Mouse (Mus musculus) neural tube, embryonic 14.5 days (tissue): Measurements from ENCODE around the gene Btbd11. TPM values are rescaled to one million over a fixed set of nuclear protein-coding genes. Genes with fewer than 3 reads are reported as not detected.
A peak's percentile ranks its signal among the peaks of the same experiment; 100 is the strongest.

ENCODE experiments used
- ATAC-seq: fragments of 200-750 bp; cut with Nextera tagmentation; 2 replicates; pipeline ENCODE4 v1.8.0; 2017; ENCODE audit warnings: low read depth, mild to moderate bottlenecking, moderate TSS enrichment, moderate library complexity
- H3K27ac ChIP-seq: fragments of 300-500 bp; sonication (generic); 2 replicates; pipeline ENCODE4 v1.5.1; 2014; ENCODE audit warnings: low read depth, mild to moderate bottlenecking, control low read depth, low read length, moderate library complexity, mixed read lengths
- H3K27me3 ChIP-seq: fragments of 300-500 bp; sonication (generic); 2 replicates; pipeline ENCODE4 v1.6.1; 2014; ENCODE audit warnings: low read length; ENCODE audit not compliant: control insufficient read depth, insufficient read depth
- H3K36me3 ChIP-seq: fragments of 300-500 bp; sonication (generic); 2 replicates; pipeline ENCODE4 v1.6.1; 2014; ENCODE audit warnings: low read length, mixed read lengths; ENCODE audit not compliant: control insufficient read depth, insufficient read depth
- H3K4me1 ChIP-seq: fragments of 300-500 bp; sonication (generic); 2 replicates; pipeline ENCODE4 v1.6.1; 2014; ENCODE audit warnings: low read length; ENCODE audit not compliant: control insufficient read depth, insufficient read depth
- H3K4me2 ChIP-seq: fragments of 300-500 bp; sonication (generic); 2 replicates; pipeline ENCODE4 v1.6.1; 2014; ENCODE audit warnings: mild to moderate bottlenecking, low read depth, low read length, control low read depth
- H3K4me3 ChIP-seq: fragments of 300-500 bp; sonication (generic); 2 replicates; pipeline ENCODE4 v1.5.1; 2014; ENCODE audit warnings: low read depth, low read length, control low read depth, mixed read lengths
- H3K9ac ChIP-seq: fragments of 300-500 bp; sonication (generic); replicated peaks from 2 replicates; pipeline ENCODE4 v1.6.1; 2014; ENCODE audit warnings: low read depth, mild to moderate bottlenecking, control low read depth, low read length, mixed read lengths
- H3K9me3 ChIP-seq: fragments of 300-500 bp; sonication (generic); 2 replicates; pipeline ENCODE4 v1.6.1; 2016; ENCODE audit warnings: low read length; ENCODE audit not compliant: control insufficient read depth
- WGBS: fragments of 180-500 bp; shearing (Covaris S2); extraction: QIAGEN DNeasy Blood & Tissue Kit; methylation state at CpG from one replicate; pipeline ENCODE4 v1.1.7; 2014; 5-methylcytosine and 5-hydroxymethylcytosine counted together
- polyA plus RNA-seq: library from polyadenylated mRNA; unstranded; fragments of >200 nt; fragmentation: Nextera tagmentation; extraction: Ambion mirVana; gene quantifications from 2 replicates; pipeline ENCODE4 v1.2.1, GENCODE M21; 2014

Btbd11 gene
- polyA plus RNA-seq, 1 experiment from 2014 or later: 32.1 TPM

DNA sequence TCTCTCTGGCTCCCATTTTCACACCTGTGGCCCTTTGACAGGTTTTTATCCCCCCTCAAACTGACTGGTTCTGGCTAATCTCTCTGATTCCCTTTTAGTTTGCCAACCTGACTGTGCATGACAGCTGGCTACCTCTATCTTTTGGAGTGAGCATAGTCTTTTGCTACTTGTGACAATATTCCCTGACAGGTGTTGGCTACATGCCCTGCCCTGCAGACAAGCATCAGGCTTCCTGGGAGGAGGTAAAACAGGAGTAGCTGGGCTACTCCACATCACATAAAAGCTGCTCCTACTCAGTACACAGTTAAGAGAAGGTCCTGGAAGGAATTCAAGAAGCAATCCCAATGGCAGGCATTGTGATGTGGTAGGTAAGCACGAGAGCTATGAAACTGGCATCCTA, 60.1 kb downstream of the Btbd11 start:
- no peak overlapping the region for H3K4me2 ChIP-seq
- 71% methylated on average over 1 of the region's 1 CpGs for WGBS

GRCm38 (mm10) chr10:85447869-85448268, 61.3 kb downstream of the Btbd11 start:
- H3K36me3 ChIP-seq: no peaks in the 10 kb centered on the region
- no peaks in the 10 kb centered on the region for H3K9me3 ChIP-seq
- H3K27ac ChIP-seq: peak overlapping the region; percentile 52; the same call in 1 of the 2 replicates
- WGBS: 86% methylated on average over 2 of the region's 2 CpGs
- no peak overlapping the region for H3K4me3 ChIP-seq
- no peaks in the 10 kb centered on the region; the same call in 1 of the 2 replicates for H3K27me3 ChIP-seq
- no peak overlapping the region for H3K4me2 ChIP-seq
- ATAC-seq: no peak
- H3K9ac ChIP-seq: no peak overlapping the region
- H3K4me1 ChIP-seq: no peaks in the 10 kb centered on the region

More for the DNA sequence above, 60.1 kb downstream of the Btbd11 start:
- ATAC-seq: no peak
- H3K4me3 ChIP-seq: no peak overlapping the region
- H3K9me3 ChIP-seq: no peaks in the 10 kb centered on the region
- no peaks in the 10 kb centered on the region; the same call in 1 of the 2 replicates for H3K27me3 ChIP-seq
- H3K4me1 ChIP-seq: no peaks in the 10 kb centered on the region
- H3K27ac ChIP-seq: no peak overlapping the region
- H3K9ac ChIP-seq: no peak overlapping the region
- H3K36me3 ChIP-seq: no peaks in the 10 kb centered on the region

DNA sequence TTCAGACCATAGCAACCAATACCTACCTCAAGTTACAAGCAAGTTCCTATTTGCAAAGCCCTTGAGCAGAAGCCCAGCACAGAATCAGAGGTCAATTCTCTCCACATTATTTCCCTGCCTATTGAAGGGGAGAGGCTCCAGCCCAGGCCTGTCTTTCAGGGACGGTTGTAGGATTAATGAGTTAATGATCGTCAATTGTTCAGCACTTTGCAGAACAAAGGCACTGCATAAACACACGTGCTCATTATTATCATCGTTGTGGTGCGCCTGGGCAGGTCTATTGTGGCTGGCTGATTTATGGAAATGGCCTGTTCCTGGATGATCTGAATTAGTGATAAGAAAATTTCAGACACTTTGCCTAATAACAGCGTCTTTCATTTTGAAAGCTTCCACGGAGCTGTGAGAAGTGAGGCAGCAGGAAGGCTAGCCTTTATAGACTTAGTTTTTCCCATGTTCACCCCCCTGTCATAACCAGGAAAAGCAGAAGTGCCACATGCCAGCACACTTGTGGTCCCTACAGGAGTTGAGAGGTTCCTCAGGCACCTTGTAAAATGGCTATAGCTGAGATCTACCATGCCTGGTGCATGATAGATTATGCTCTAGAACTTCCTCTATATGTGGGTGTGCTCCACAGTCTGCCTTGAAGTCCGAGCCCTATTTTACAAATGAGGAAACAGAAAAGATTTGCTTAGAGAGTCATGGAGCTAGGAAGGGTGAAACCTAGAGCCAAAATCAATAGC, 65.2 kb downstream of the Btbd11 start:
- no peaks in the 10 kb centered on the region; the same call in 1 of the 2 replicates for H3K27me3 ChIP-seq
- ATAC-seq: no peak
- H3K36me3 ChIP-seq: no peaks in the 10 kb centered on the region
- H3K9ac ChIP-seq: no peak overlapping the region
- no peak overlapping the region for H3K4me2 ChIP-seq
- 18% methylated on average over 8 of the region's 8 CpGs for WGBS
- no peak overlapping the region for H3K27ac ChIP-seq
- H3K9me3 ChIP-seq: no peaks in the 10 kb centered on the region
- no peak overlapping the region for H3K4me3 ChIP-seq
- H3K4me1 ChIP-seq: no peaks in the 10 kb centered on the region

DNA sequence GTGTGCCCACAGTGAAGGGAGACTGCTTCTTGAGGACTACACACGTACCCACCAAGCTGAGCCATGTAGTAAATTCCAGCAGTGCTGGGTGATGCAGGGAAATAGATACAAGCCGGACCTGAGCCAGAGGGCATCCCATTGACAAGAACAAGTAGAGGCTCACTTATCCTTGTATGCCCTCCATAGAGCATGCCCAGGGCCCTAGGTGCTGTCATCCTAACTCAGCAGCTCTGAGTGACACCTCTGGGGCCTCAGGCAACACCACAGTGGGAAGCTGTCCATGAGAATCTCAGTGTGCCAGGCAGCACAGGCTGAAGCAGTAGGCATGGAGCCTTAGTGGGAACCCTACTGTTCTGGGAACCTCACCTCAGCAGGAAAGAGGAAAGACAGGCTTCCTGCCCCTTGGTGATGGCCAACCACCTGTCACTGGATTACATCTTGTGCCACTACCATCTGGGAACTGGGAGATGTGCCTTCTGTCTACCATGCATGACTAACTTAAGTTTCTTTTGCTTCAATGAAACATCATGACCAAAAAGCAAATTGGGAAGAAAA, 66.7 kb downstream of the Btbd11 start:
- ATAC-seq: no peak
- WGBS: 86% methylated on average over 2 of the region's 2 CpGs
- Histone ChIP-seq H3K27me3 (no peaks in the 10 kb centered on the region; the same call in 1 of the 2 replicates), H3K9ac (no peak overlapping the region), H3K9me3 (no peaks in the 10 kb centered on the region), H3K4me3 (no peak overlapping the region), H3K4me1 (0 out of 2 replicates have a peak, but pooled peaks cover 2% of the 10 kb centered on the region), H3K36me3 (no peaks in the 10 kb centered on the region), H3K27ac (no peak overlapping the region), H3K4me2 (no peak overlapping the region)

DNA sequence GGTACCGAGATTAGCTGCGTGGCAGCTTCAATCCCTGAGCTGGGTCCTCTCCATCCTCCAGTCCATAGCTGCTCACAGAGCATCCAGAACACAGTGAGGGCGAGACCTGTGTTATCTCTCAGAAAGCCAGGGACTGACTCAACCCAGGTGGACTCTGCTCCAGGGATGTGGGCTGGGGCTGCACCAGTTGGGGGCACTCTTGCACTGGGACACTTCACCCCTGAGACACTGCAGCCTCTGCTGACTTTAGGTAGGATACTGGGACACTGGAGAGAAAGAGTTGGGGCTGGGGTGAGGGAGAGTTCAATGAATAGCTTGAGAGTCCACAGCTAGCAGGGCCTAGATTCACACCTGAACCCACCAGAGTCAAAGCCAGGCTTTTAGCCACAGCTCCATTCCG, 69.4 kb downstream of the Btbd11 start:
- no peak for ATAC-seq
- no peak overlapping the region for H3K4me3 ChIP-seq
- H3K9me3 ChIP-seq: no peaks in the 10 kb centered on the region
- H3K27me3 ChIP-seq: no peaks in the 10 kb centered on the region
- H3K27ac ChIP-seq: no peak overlapping the region
- H3K36me3 ChIP-seq: no peaks in the 10 kb centered on the region
- H3K4me1 ChIP-seq: peaks cover 9% of the 10 kb centered on the region
- WGBS: 58% methylated on average over 4 of the region's 4 CpGs
- no peak overlapping the region for H3K9ac ChIP-seq
- H3K4me2 ChIP-seq: no peak overlapping the region

DNA sequence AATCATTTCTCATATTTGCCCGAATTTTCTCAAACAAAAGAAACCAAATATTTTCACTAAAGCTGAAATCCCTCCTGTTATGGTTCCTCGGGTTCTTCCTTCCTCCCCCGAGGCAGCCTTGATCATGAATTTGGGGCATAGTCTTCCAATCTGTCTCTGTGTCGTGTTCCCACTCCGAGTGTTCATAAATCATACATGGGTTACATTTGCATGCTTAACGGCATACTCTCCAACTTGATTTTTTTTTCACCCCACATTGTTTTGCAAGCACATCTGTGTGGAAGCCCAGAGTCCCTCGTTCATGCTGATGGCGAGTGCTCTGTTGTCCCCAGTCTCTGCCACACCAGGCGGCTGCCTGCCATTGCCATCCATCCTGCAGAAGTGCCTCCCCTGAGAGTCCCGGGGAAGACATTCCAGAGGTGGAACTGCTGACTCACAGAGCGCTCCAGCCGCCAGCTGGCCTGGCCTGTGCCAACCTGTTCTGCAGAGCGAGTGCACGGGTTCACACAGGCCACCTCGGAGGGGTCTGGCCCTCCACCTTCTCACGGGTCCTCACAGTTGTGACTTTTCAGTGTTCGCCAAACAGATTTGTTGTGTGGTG, 72.2 kb downstream of the Btbd11 start:
- ATAC-seq: peak; percentile 80
- Histone ChIP-seq H3K4me3 (no peak overlapping the region), H3K4me2 (peak overlapping the region; percentile 12; the same call in 1 of the 2 replicates), H3K9me3 (no peaks in the 10 kb centered on the region), H3K9ac (no peak overlapping the region), H3K27ac (peak overlapping the region; percentile 76; the same call in 1 of the 2 replicates), H3K4me1 (peaks cover 9% of the 10 kb centered on the region), H3K27me3 (no peaks in the 10 kb centered on the region), H3K36me3 (no peaks in the 10 kb centered on the region)
- 29% methylated on average over 17 of the region's 17 CpGs for WGBS

- Histone ChIP-seq H3K4me1 (peaks cover 9% of the 10 kb centered on the region), H3K9me3 (no peaks in the 10 kb centered on the region), H3K27ac (no peak overlapping the region), H3K9ac (no peak overlapping the region), H3K4me2 (no peak overlapping the region), H3K4me3 (no peak overlapping the region), H3K36me3 (no peaks in the 10 kb centered on the region), H3K27me3 (no peaks in the 10 kb centered on the region)
- ATAC-seq: no peak
- 94% methylated on average over 10 of the region's 10 CpGs for WGBS
Observed at GRCm38 (mm10) chr10:85460736-85461135, 74.1 kb downstream of the Btbd11 start.

DNA sequence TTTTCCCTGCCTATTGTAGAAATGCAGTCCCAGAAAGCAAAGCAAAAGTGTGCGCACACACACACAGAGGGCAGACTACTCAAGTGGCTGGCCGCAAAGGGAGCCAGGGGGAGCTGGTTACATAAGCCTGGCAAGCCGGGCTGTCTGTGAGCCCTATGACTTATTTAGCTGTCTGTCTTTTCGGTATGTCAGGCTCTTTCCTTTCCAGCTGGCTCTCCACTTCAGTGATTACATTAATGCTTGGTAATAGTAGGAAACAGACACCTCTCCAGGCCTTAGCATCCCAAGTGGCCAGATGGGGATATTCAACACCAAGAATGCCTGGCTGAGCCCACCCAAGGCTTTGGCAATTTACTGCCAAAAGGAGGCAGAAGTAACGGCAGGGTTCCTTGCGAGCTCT, 77.5 kb downstream of the Btbd11 start:
- H3K36me3 ChIP-seq: no peaks in the 10 kb centered on the region
- H3K27ac ChIP-seq: no peak overlapping the region
- H3K9ac ChIP-seq: no peak overlapping the region
- no peak for ATAC-seq
- no peaks in the 10 kb centered on the region for H3K27me3 ChIP-seq
- whole genome bisulfite sequencing: 36% methylated on average over 6 of the region's 6 CpGs
- H3K4me2 ChIP-seq: no peak overlapping the region
- H3K4me3 ChIP-seq: no peak overlapping the region
- peaks cover 6% of the 10 kb centered on the region for H3K4me1 ChIP-seq
- H3K9me3 ChIP-seq: no peaks in the 10 kb centered on the region
